Mouse (Mus musculus): Measurements from ENCODE around the gene Ephb1. TPM values are rescaled to one million over a fixed set of nuclear protein-coding genes. Genes with fewer than 3 reads are reported as not detected.

Gene Ephb1
- polyA plus RNA-seq, 1 experiment from 2014 or later, result 2.3 TPM

DNA sequence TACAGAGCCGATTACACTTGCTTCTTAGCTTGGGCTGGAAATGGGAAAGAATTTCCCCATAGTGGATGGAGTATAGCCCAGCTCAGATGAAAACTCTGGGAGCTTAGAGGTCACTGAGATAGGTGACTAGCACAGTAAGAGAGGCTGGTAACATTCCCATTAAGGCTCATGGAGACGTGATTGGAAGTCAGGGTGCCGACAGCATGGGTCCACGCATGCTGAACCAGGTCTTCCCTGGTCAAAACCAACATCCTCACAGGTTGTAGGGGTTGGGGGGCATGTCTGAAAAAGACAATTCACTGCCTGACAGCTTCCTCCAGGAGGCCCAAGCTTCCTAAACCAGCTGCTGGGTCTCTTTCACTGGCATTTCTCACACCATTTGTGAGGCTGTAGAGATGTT is 445.0 kb downstream of the Ephb1 start:
- H3K4me2 ChIP-seq, result no peak overlapping the region
- WGBS, result 91% methylated on average over 4 of the region's 4 CpGs
- ATAC-seq (ENCODE audit: insufficient number of reproducible peaks, insufficient read depth, low FRiP score, low TSS enrichment, low read depth), result no peak

GRCm38 (mm10) chr9:101908849-101909248 is 445.6 kb downstream of the Ephb1 start:
- Histone ChIP-seq H3K9me3 (no peaks in the 10 kb centered on the region), H3K9ac (replicated peaks) (no peak overlapping the region), H3K27me3 (no peaks in the 10 kb centered on the region), H3K4me2 (no peak overlapping the region), H3K4me3 (replicated peaks) (no peak overlapping the region), H3K27ac (no peak overlapping the region), H3K36me3 (no peaks in the 10 kb centered on the region), H3K4me1 (replicated peaks) (0 out of 2 replicates have a peak, but pooled peaks cover 7% of the 10 kb centered on the region)
- no peak for ATAC-seq (ENCODE audit: insufficient number of reproducible peaks, insufficient read depth, low FRiP score, low TSS enrichment, low read depth)
- WGBS, result 79% methylated on average over 5 of the region's 5 CpGs

More for the DNA sequence above, 445.0 kb downstream of the Ephb1 start:
- Histone ChIP-seq H3K27ac (no peak overlapping the region), H3K9ac (replicated peaks) (no peak overlapping the region), H3K4me3 (replicated peaks) (no peak overlapping the region), H3K4me1 (replicated peaks) (0 out of 2 replicates have a peak, but pooled peaks cover 7% of the 10 kb centered on the region), H3K36me3 (no peaks in the 10 kb centered on the region), H3K9me3 (no peaks in the 10 kb centered on the region), H3K27me3 (no peaks in the 10 kb centered on the region)

GRCm38 (mm10) chr9:101907747-101908255 is 446.7 kb downstream of the Ephb1 start:
- 0 out of 2 replicates have a peak, but pooled peaks cover 7% of the 10 kb centered on the region for H3K4me1 ChIP-seq (replicated peaks)
- H3K4me2 ChIP-seq, result no peak overlapping the region
- 61% methylated on average over 6 of the region's 6 CpGs for WGBS
- H3K27ac ChIP-seq, result no peak overlapping the region
- no peak for ATAC-seq (ENCODE audit: insufficient number of reproducible peaks, insufficient read depth, low FRiP score, low TSS enrichment, low read depth)
- no peak overlapping the region for H3K9ac ChIP-seq (replicated peaks)
- H3K4me3 ChIP-seq (replicated peaks), result no peak overlapping the region
- H3K27me3 ChIP-seq, result no peaks in the 10 kb centered on the region
- no peaks in the 10 kb centered on the region for H3K36me3 ChIP-seq
- no peaks in the 10 kb centered on the region for H3K9me3 ChIP-seq

GRCm38 (mm10) chr9:101903406-101903805 is 451.1 kb downstream of the Ephb1 start:
- H3K4me1 ChIP-seq (replicated peaks), result no peaks in the 10 kb centered on the region
- no peak overlapping the region for H3K9ac ChIP-seq (replicated peaks)
- 84% methylated on average over 3 of the region's 3 CpGs for WGBS
- no peaks in the 10 kb centered on the region for H3K27me3 ChIP-seq
- H3K4me3 ChIP-seq (replicated peaks), result no peak overlapping the region
- H3K36me3 ChIP-seq, result no peaks in the 10 kb centered on the region
- H3K27ac ChIP-seq, result no peak overlapping the region
- no peaks in the 10 kb centered on the region for H3K9me3 ChIP-seq
- no peak for ATAC-seq (ENCODE audit: insufficient number of reproducible peaks, insufficient read depth, low FRiP score, low TSS enrichment, low read depth)
- H3K4me2 ChIP-seq, result no peak overlapping the region

- H3K4me3 ChIP-seq (replicated peaks), result no peak overlapping the region
- no peak for ATAC-seq (ENCODE audit: insufficient number of reproducible peaks, insufficient read depth, low FRiP score, low TSS enrichment, low read depth)
- WGBS, result 94% methylated on average over 1 of the region's 1 CpGs
Measured at GRCm38 (mm10) chr9:101897851-101898250, 456.6 kb downstream of the Ephb1 start.

DNA sequence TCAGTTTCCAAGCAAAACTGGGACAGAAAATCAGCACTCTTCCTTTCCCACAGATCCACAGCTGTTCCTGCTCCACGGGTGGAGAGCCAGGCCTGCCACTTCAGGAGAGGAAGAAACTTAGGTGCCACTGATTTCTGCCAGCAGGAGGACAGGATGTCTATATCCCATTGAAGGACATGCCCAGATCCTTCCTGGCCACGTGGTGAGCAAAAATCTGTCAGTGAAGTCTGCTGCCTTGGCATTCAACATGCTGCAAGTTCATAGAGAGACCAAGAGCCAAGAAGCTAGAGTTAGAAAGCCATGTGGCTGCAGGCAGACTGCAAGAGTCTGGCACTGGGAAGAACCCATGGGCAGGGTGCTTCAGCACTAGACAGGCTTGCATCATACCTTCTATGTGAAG is 471.2 kb downstream of the Ephb1 start:
- Histone ChIP-seq H3K27ac (no peak overlapping the region), H3K4me3 (replicated peaks) (no peak overlapping the region), H3K9ac (replicated peaks) (no peak overlapping the region), H3K4me2 (no peak overlapping the region), H3K4me1 (replicated peaks) (no peaks in the 10 kb centered on the region), H3K36me3 (no peaks in the 10 kb centered on the region), H3K27me3 (no peaks in the 10 kb centered on the region; the same call in none of the 2 replicates), H3K9me3 (no peaks in the 10 kb centered on the region)
- ATAC-seq (ENCODE audit: insufficient number of reproducible peaks, insufficient read depth, low FRiP score, low TSS enrichment, low read depth), result no peak
- 54% methylated on average over 2 of the region's 2 CpGs for WGBS

More at GRCm38 (mm10) chr9:101897851-101898250, 456.6 kb downstream of the Ephb1 start:
- H3K9ac ChIP-seq (replicated peaks), result no peak overlapping the region
- no peaks in the 10 kb centered on the region for H3K36me3 ChIP-seq
- no peak overlapping the region for H3K4me2 ChIP-seq
- H3K27me3 ChIP-seq, result no peaks in the 10 kb centered on the region
- H3K9me3 ChIP-seq, result no peaks in the 10 kb centered on the region
- H3K4me1 ChIP-seq (replicated peaks), result no peaks in the 10 kb centered on the region
- no peak overlapping the region for H3K27ac ChIP-seq

DNA sequence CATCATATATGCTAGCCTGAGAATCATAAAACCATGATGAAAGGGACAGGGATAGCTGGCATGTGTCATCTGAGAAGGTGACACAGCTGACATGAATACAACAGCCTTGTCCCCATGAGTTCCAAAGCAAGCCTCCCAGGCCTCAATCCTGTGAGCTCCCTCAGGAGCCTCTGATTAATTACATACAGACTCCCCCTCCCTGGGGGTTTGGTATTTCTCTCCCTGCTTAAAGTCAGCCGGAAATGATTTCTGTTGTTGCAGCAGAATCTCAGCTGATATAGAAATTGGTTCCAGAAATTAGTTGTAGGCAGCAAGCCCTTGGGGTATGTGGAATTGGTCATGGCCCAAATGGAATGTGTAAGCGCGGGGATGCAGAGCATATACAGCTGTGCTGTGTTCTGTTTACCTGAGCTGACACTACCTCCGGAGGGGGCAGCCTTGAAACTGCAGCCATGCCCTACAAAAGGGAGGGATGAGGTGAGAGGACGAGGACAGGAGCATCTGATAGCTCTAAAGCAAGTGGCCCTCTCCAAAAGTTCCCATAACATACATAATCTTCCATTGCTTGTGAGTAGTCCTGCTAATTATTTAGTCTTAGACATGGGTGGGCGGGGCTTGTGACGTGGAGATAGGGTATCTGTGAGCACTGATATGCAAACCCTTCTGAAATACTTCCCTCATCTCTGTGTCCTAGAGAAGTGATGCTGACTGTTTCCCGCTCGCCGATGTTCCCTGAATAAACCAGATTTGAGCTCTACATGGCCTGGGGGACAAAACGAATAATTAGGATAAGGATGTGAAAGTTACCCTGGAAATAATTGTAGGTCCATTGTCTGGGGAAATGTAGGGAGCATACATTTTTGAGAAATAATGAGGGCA is 477.1 kb downstream of the Ephb1 start:
- H3K27me3 ChIP-seq, result 0 out of 2 replicates have a peak, but pooled peaks cover 6% of the 10 kb centered on the region
- ATAC-seq (ENCODE audit: insufficient number of reproducible peaks, insufficient read depth, low FRiP score, low TSS enrichment, low read depth), result no peak
- H3K9ac ChIP-seq (replicated peaks), result no peak overlapping the region
- no peak overlapping the region for H3K4me2 ChIP-seq
- no peaks in the 10 kb centered on the region for H3K36me3 ChIP-seq
- no peak overlapping the region for H3K27ac ChIP-seq
- H3K4me1 ChIP-seq (replicated peaks), result peaks cover 6% of the 10 kb centered on the region
- 68% methylated on average over 11 of the region's 11 CpGs for WGBS
- no peaks in the 10 kb centered on the region for H3K9me3 ChIP-seq
- H3K4me3 ChIP-seq (replicated peaks), result no peak overlapping the region

DNA sequence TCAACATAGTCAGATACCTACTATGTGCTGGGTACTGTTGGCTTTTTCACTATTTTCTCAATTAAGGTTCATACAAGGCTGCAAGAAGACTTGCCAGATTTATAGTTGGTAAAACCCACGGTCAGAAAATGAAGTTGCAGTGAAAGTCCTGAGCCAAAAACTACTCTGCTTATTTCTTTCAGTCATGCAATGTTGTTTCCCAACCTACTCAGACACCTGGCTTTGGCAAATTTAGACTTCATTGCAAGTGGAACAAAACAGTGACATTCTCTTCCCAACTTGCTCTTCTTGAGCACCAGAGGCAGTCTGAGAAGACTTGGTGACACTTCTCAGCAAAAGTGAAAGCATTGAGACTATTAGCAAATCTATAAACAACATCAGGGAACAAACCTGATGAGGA is 479.2 kb downstream of the Ephb1 start:
- H3K27ac ChIP-seq, result no peak overlapping the region
- no peaks in the 10 kb centered on the region for H3K36me3 ChIP-seq
- no peaks in the 10 kb centered on the region for H3K9me3 ChIP-seq
- no peak for ATAC-seq (ENCODE audit: insufficient number of reproducible peaks, insufficient read depth, low FRiP score, low TSS enrichment, low read depth)
- no peak overlapping the region for H3K9ac ChIP-seq (replicated peaks)
- peaks cover 6% of the 10 kb centered on the region for H3K4me1 ChIP-seq (replicated peaks)
- no peak overlapping the region for H3K4me2 ChIP-seq
- no peak overlapping the region for H3K4me3 ChIP-seq (replicated peaks)
- 0 out of 2 replicates have a peak, but pooled peaks cover 6% of the 10 kb centered on the region for H3K27me3 ChIP-seq
- 79% methylated on average over 1 of the region's 1 CpGs for WGBS

Small RNA genes lying within 50 kb of the gene (microRNA-seq; reads per million reads assigned to microRNA genes)
- not detected for gene Mir7243

Other genes starting within 250 kb of the Ephb1 start
- 0.15 and 0.70 TPM in 2 replicates for gene Ky, start 151.1 kb upstream of the Ephb1 start, polyA plus RNA-seq (2016; fragmentation: Nextera tagmentation; extraction: Ambion mirVana)

Measured in limb, embryonic 12.5 days (tissue).